Mouse (Mus musculus): Measurements from ENCODE around the gene Arrdc1. TPM values are rescaled to one million over a fixed set of nuclear protein-coding genes. Genes with fewer than 3 reads are reported as not detected.
"Not testable (repeated sequence)": the region's sequence is repeated elsewhere in the genome, so short reads cannot be mapped to it uniquely, and the experiment has no call there.

Arrdc1 gene
- polyA plus RNA-seq (2017; shearing (Covaris generic)) = 100 to 1,000 TPM; 191 to 208 TPM

GRCm38 (mm10) chr2:24935057-24935796 is at the start of gene Arrdc1:
Gene Arrdc1, minus strand, starts transcription at chr2:24935252.
- peak; percentile 71 for ATAC-seq

- no peak for ATAC-seq
Observed at GRCm38 (mm10) chr2:24976960-24977359, 41.9 kb upstream of the Arrdc1 start.

GRCm38 (mm10) chr2:24975704-24976297 is 40.7 kb upstream of the Arrdc1 start, which contains the start of gene Pnpla7:
Gene Pnpla7, plus strand, starts transcription at chr2:24976033.
- peak; percentile 59 for ATAC-seq

GRCm38 (mm10) chr2:24974906-24975703 is 40.1 kb upstream of the Arrdc1 start, which contains the start of gene Mrpl41:
Gene Mrpl41, minus strand, starts transcription at chr2:24975098.
- peak; percentile 92 for ATAC-seq

GRCm38 (mm10) chr2:24974452-24974851 is 39.4 kb upstream of the Arrdc1 start:
- not testable (repeated sequence) for ATAC-seq

- ATAC-seq = no peak
Observed at GRCm38 (mm10) chr2:24970386-24970785, 35.3 kb upstream of the Arrdc1 start.

GRCm38 (mm10) chr2:24962304-24963000 is 27.4 kb upstream of the Arrdc1 start, which contains the start of gene Dph7:
Gene Dph7, plus strand, starts transcription at chr2:24962400.
- ATAC-seq = peak; percentile 90

GRCm38 (mm10) chr2:24960910-24961309 is 25.9 kb upstream of the Arrdc1 start:
- ATAC-seq = no peak

GRCm38 (mm10) chr2:24952537-24953055 is 17.5 kb upstream of the Arrdc1 start:
- no peak for ATAC-seq

GRCm38 (mm10) chr2:24950189-24950535 is 15.1 kb upstream of the Arrdc1 start:
- no peak for ATAC-seq

- peak; percentile 97 for ATAC-seq
Observed at GRCm38 (mm10) chr2:24949421-24950188, 14.6 kb upstream of the Arrdc1 start, which contains the start of gene Zmynd19. Gene Zmynd19, plus strand, starts transcription at chr2:24949792.

GRCm38 (mm10) chr2:24944304-24944703 is 9.3 kb upstream of the Arrdc1 start:
- not testable (repeated sequence) for ATAC-seq

GRCm38 (mm10) chr2:24942092-24942491 is 7.0 kb upstream of the Arrdc1 start:
- ATAC-seq = no peak

- ATAC-seq = peak; percentile 53
Observed at GRCm38 (mm10) chr2:24934441-24934963, 550 bp downstream of the Arrdc1 start.

- ATAC-seq = peak; percentile 81
Observed at GRCm38 (mm10) chr2:24929593-24929992, 5.5 kb downstream of the Arrdc1 start.

GRCm38 (mm10) chr2:24929119-24929518 is 5.9 kb downstream of the Arrdc1 start:
- ATAC-seq = peak; percentile 18

GRCm38 (mm10) chr2:24927810-24928479 is 7.1 kb downstream of the Arrdc1 start:
- ATAC-seq = no peak

GRCm38 (mm10) chr2:24926965-24927358 is 8.1 kb downstream of the Arrdc1 start:
- ATAC-seq = no peak

- no peak for ATAC-seq
Observed at GRCm38 (mm10) chr2:24926345-24926964, 8.6 kb downstream of the Arrdc1 start.

GRCm38 (mm10) chr2:24925284-24925683 is 9.8 kb downstream of the Arrdc1 start:
- ATAC-seq = no peak

Data from activated CD4-positive, CD25-positive, alpha-beta regulatory T cell, adult 4 months (primary cell).